Mouse (Mus musculus) stomach, postnatal 0 days (tissue): ENCODE results near the gene Recql5.

Source experiments
- CTCF ChIP-seq: IDR thresholded peaks from 2 replicates; pipeline ENCODE4 v1.5.1; 2016; ENCODE audit warnings: antibody characterized with exemption, low read depth, mild to moderate bottlenecking, moderate library complexity
- EP300 ChIP-seq: optimal IDR thresholded peaks from 2 replicates; pipeline ENCODE3; 2016; ENCODE audit warnings: antibody characterized with exemption

DNA sequence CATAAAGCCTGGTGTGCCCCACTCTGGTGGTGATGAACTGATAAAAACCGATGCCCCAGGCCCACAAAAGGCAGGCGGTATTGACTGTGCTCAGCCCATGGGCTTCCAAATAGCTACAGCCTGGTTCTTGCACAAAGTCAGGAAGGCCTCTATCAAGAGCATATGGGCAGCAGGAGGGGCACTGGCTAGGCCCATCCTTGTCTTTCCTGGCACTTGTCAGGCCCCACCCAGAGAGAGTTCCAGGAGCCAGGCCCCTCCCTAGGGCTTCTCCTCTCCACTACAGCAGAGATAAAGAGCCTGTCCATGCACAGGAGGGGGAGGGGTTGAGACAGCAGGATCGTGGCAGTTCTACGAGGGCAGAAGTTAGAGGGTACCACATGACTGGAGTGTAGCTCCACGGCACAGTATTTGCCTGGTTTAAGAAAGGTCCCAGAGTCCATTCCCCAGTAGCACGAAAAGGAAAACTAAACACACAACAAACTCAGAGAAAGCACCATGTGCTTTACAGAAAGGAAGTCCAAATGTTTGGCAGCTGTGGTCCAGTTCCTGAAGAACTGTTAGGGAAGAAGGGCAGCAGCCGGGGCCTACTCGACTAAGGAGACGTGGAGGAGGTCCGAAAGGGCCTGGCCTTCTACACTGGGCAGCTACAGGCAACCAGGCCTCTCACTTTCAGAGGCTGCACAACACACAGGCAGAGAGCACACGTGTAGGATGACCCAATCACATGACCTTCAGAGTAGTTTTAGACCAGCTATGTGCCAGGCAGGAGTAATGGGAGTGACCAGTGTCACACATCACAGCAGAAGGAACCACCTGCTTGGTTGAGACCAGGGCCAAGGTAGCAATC lies 29.7 kb downstream of the Recql5 start:
- TF ChIP-seq CTCF = no peak
- TF ChIP-seq EP300 = no peak
